Mouse (Mus musculus) megakaryocyte, embryonic 14.5 days (primary cell): ENCODE measurements at regions not wholly inside any gene's neighbourhood (a gene's known extent, or its start where the extent isn't known, plus 50 kb on each side); places are given as distances from the start of the nearest gene placed in this dataset.

Source experiments
- FLI1 ChIP-seq: IDR thresholded peaks from 2 replicates; pipeline ENCODE4 v1.6.1; 2012; ENCODE audit warnings: low read length, inconsistent platforms, mixed read lengths
- GATA1 ChIP-seq: IDR thresholded peaks from 3 replicates; pipeline ENCODE4 v1.6.1; 2012; ENCODE audit warnings: mixed read lengths, low read length, inconsistent platforms, borderline replicate concordance

DNA sequence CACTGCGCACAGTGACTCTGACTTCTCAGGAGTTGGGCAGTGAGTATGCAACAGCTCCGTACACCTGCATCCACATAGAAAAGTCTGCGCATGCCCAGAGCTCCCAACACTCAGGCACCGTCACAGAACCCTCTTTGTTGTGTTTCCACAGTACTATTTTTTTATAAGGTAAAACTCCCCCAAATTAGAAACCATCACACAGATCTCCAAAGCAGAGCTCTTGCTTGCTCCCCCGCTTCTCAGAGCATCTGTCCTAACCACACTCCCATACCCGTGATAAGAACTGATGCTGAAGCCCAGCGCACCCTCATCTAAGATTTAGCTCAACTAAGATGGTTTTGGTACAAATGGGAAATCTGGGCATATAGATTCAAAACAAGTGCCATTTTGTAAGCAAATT lies 97.6 kb downstream of the Thbs2 start:
- TF ChIP-seq GATA1 (no peak), FLI1 (no peak)
